Mouse (Mus musculus): ENCODE measurements at regions not wholly inside any gene's neighbourhood (a gene's known extent, or its start where the extent isn't known, plus 50 kb on each side); places are given as distances from the start of the nearest gene placed in this dataset.

- no peak for TF ChIP-seq CTCF (IDR thresholded peaks at IDR 0.05; ENCODE audit: control insufficient read depth, insufficient read depth, insufficient replicate concordance, low read depth, low read length)
- TF ChIP-seq POLR2A (IDR thresholded peaks at IDR 0.05; ENCODE audit: control insufficient read depth, low read depth, low read length), result no peak
Measured at GRCm38 (mm10) chr3:48582521-48582920, 1174.6 kb downstream of the Pcdh18 start.

Measured in testis, adult 2 months (tissue).